Mouse (Mus musculus) erythroblast, embryonic 14.5 days (primary cell): ENCODE measurements around the gene P4htm. TPM values are rescaled to one million over a fixed set of nuclear protein-coding genes. Genes with fewer than 3 reads are reported as not detected.
"Not testable (repeated sequence)": the region's sequence is repeated elsewhere in the genome, so short reads cannot be mapped to it uniquely, and the experiment has no call there.

Source experiments
- H3K27me3 ChIP-seq: 2 replicates; pipeline ENCODE4 v1.6.1; 2012; ENCODE audit warnings: inconsistent platforms; ENCODE audit not compliant: control insufficient read depth
- H3K36me3 ChIP-seq: 2 replicates; pipeline ENCODE4 v1.6.1; 2012; ENCODE audit warnings: mild to moderate bottlenecking, inconsistent platforms; ENCODE audit not compliant: control insufficient read depth
- H3K4me1 ChIP-seq: 2 replicates; pipeline ENCODE4 v1.6.1; 2012; ENCODE audit warnings: inconsistent platforms; ENCODE audit not compliant: control insufficient read depth
- H3K4me3 ChIP-seq: replicated peaks from 2 replicates; pipeline ENCODE3; 2012; ENCODE audit warnings: moderate library complexity, mild to moderate bottlenecking, inconsistent platforms
- H3K9me3 ChIP-seq: 2 replicates; pipeline ENCODE4 v1.6.1; 2012; ENCODE audit warnings: low read length, inconsistent platforms, mixed read lengths; ENCODE audit not compliant: control insufficient read depth
- GATA1 ChIP-seq: IDR thresholded peaks from 2 replicates; pipeline ENCODE4 v1.6.1; 2012; ENCODE audit warnings: low read length, inconsistent platforms, mixed read lengths
- TAL1 ChIP-seq: IDR thresholded peaks from 3 replicates; pipeline ENCODE4 v1.6.1; 2012; ENCODE audit warnings: low read length, inconsistent platforms, mixed read lengths
- polyA plus RNA-seq: library from polyadenylated mRNA; stranded (reverse); fragments of >175 nt; gene quantifications from 2 replicates; pipeline ENCODE4 v1.2.3, GENCODE M21; 2012

Gene P4htm
- polyA plus RNA-seq, 1 experiment = 0.02 TPM

DNA sequence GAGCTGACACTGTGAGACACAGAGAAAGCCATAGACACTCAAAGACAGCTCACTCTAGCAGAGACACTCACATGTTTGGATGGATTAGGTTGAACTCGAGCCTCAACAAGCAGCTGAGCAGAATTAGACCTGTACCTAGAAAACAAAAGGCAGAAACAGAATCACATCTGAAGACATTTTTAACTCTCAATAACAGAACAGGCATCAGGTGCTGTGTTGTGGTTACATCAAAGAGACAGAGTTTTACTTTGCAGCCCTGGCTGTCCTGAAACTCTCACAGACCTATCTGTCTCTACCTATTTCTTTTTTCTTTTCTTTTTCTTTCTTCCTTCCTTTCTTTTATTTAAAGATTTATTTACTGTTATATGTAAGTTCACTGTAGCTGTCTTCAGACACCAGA lies 19.8 kb upstream of the P4htm start:
- Histone ChIP-seq H3K27me3 (no peaks in the 10 kb centered on the region), H3K9me3 (no peaks in the 10 kb centered on the region), H3K4me1 (no peaks in the 10 kb centered on the region; the same call in 1 of the 2 replicates), H3K36me3 (peaks cover 96% of the 10 kb centered on the region), H3K4me3 (no peak overlapping the region)
- TF ChIP-seq TAL1 = no peak
- no peak for TF ChIP-seq GATA1

DNA sequence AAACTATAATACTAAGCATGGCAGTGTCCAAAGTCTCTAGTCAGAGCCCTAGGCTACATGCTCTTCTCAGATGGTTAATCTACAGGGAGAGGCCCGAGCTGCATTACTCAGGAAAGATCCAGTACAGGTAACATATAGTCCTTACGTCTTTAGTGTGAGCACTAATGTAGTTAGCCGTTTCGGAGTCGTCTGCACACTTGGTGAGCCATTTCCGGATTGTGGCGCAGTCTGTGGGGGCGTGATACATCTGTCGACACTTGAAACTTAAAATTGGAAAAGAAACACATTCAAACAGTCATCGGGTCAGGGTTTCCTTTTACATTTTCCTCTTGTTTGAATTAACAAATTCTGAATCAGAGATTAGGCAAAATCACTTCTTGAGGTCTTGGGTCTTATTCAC lies 14.0 kb upstream of the P4htm start:
- Histone ChIP-seq H3K4me3 (no peak overlapping the region), H3K27me3 (no peaks in the 10 kb centered on the region), H3K4me1 (peaks cover 12% of the 10 kb centered on the region), H3K9me3 (no peaks in the 10 kb centered on the region), H3K36me3 (peaks cover 100% of the 10 kb centered on the region)
- TF ChIP-seq TAL1 (no peak), GATA1 (no peak)

DNA sequence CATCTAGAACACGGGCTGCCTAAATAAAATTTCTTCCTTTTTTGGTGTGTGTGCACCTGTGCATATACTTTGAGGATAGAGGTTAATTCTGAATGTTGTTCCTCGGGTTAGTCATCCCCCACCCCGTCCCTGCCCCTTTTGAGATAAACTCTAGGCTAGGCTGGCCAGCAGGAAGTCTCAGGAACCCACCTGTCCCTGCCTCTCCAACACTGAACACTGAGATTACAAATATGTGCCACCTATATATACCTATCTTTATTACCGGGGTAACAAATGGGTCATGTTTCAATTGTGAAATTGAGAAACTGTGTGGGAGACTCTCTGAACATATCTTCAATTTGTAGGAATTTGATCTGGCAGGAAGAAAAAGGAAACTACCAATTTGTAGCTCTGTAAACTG lies 11.4 kb upstream of the P4htm start:
- TF ChIP-seq GATA1 = no peak
- no peak for TF ChIP-seq TAL1
- Histone ChIP-seq H3K27me3 (no peaks in the 10 kb centered on the region), H3K9me3 (no peaks in the 10 kb centered on the region), H3K4me1 (peaks cover 12% of the 10 kb centered on the region), H3K4me3 (no peak overlapping the region), H3K36me3 (peaks cover 100% of the 10 kb centered on the region)

DNA sequence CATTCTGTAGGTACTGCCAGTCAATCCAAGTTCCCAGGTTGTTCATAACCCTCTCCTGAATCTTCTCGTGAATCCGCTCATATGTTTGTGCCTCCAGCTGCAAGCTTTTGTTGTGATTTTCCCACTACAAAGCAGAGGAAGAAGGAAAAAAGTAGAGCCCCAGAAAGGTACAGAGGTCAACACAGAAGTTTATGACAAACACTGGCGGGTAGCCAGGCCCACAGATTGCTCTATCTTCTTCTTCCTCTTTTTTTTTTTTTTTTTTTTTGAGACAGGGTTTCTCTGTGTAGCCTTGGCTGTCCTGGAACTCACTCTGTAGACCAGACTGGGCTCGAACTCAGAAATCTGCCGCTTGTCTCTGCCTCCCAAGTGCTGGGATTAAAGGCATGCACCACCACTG lies 10.5 kb upstream of the P4htm start:
- Histone ChIP-seq H3K4me1 (peaks cover 12% of the 10 kb centered on the region), H3K36me3 (peaks cover 100% of the 10 kb centered on the region)
- H3K4me3 ChIP-seq, H3K9me3 ChIP-seq, H3K27me3 ChIP-seq: not testable (repeated sequence)

DNA sequence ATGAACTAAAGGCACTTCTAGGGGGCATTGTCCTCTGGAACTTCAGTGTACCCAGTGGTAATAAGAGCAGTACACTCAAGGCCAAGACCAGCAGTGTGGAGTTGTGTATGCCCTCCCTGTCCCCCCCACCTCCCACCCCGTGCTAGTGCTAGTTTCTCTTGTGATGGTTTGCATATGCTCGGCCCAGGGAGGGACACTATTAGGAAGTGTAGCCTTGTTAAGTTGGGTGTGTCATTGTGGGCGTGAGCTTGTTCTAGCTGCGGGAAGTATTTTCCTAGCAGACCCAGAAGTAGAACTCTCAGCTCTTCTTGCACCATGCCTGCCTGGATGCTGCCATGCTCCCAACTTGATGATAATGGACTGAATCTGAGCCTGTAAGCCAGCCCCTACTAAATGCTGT lies 4.5 kb upstream of the P4htm start:
- Histone ChIP-seq H3K36me3 (peaks cover 56% of the 10 kb centered on the region), H3K4me3 (no peak overlapping the region), H3K4me1 (peaks cover 7% of the 10 kb centered on the region), H3K9me3 (no peaks in the 10 kb centered on the region), H3K27me3 (peaks cover 10% of the 10 kb centered on the region)
- TF ChIP-seq TAL1 = no peak

DNA sequence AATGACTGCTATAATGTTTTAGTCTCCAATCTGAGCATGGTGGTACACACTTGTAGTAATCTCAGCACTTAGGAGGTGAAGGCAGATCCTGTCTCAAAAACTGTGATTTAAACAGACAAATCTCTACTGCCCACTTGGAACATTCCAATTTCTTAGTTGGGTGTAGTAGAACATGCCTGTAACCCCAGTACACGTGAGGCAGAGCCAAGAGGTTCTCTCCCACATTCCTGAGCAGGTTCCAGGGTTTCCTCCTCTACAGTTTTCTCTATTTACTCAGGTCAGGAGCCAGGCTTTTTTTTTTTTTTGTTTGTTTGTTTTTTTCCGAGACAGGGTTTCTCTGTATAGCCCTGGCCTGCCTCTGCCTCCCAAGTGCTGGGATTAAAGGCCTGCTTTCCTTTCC lies 2.5 kb upstream of the P4htm start:
- H3K36me3 ChIP-seq = peaks cover 36% of the 10 kb centered on the region
- no peak overlapping the region for H3K4me3 ChIP-seq
- no peaks in the 10 kb centered on the region for H3K9me3 ChIP-seq
- peaks cover 18% of the 10 kb centered on the region for H3K4me1 ChIP-seq
- TF ChIP-seq TAL1 (no peak), GATA1 (no peak)
- peaks cover 14% of the 10 kb centered on the region for H3K27me3 ChIP-seq

DNA sequence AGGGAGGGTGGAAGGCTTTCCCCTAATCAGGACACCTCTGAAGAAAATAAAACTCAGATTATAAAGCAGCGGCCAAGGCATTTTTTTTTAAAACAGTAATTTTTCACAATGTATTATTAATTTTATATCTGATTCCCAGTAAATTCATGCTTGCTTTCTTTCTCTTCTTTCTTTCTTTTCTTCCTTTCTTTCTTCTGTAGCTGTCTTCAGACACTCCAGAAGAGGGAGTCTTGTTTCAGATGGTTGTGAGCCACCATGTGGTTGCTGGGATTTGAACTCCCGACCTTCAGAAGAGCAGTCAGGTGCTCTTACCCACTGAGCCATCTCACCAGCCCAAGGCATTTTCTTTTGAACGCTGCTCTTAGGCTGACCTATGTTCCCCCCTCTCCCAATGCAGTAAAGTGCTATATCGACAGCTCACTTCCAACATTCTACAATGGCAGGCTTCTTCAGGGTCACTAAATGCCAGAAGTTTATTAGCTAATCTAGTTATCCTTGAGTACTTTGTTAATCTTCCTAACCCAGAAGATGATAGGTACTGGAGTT lies 1.6 kb upstream of the P4htm start:
- no peak for TF ChIP-seq TAL1
- Histone ChIP-seq H3K27me3 (peaks cover 14% of the 10 kb centered on the region), H3K4me3 (no peak overlapping the region), H3K9me3 (no peaks in the 10 kb centered on the region), H3K4me1 (peaks cover 18% of the 10 kb centered on the region), H3K36me3 (peaks cover 27% of the 10 kb centered on the region)

DNA sequence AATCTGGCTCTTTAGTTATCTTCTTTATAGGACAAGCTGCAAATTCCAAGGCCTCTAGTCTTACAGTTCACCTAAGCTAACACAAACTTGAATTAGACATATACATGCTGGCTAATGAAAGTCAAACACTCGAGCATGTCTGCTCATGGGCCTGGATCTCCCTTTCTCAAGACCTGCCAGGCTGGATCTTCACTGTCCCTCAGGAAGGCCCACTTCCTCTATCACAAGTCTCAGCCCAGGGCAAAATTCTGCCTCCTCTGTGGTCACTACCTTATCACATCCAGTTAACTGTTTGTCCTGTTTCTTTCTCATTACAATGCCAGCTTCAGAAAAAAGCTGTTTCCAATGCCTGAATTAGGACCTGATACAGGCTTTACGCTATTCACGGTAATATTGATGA lies 3.1 kb downstream of the P4htm start:
- H3K9me3 ChIP-seq = no peaks in the 10 kb centered on the region
- H3K4me1 ChIP-seq = peaks cover 18% of the 10 kb centered on the region
- no peak overlapping the region for H3K4me3 ChIP-seq
- TF ChIP-seq TAL1 = no peak
- no peak for TF ChIP-seq GATA1
- H3K27me3 ChIP-seq = peaks cover 14% of the 10 kb centered on the region
- H3K36me3 ChIP-seq = no peaks in the 10 kb centered on the region

DNA sequence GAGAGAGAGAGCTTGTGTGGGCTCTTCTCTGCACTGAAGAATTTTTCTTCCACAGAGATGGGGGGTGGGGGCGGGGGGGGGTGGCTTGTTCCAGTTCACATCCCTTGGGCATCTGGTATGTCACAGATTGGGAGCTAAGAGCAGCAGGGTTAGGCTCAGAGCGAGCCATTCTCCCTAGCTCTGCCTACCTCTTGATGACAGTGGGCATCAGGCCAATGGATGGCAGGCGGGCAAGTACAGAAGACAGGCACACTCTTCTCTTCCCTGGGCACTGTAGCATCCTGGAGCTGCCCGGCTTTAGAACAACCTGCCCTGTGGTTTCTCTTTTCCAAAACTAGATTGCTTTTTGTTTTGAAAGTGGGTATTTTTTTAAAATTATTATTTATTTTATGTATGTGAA lies 6.0 kb downstream of the P4htm start:
- Histone ChIP-seq H3K4me1 (peaks cover 14% of the 10 kb centered on the region), H3K4me3 (no peak overlapping the region), H3K36me3 (no peaks in the 10 kb centered on the region), H3K27me3 (no peaks in the 10 kb centered on the region; the same call in 1 of the 2 replicates), H3K9me3 (no peaks in the 10 kb centered on the region)
- TF ChIP-seq TAL1 (no peak), GATA1 (no peak)

DNA sequence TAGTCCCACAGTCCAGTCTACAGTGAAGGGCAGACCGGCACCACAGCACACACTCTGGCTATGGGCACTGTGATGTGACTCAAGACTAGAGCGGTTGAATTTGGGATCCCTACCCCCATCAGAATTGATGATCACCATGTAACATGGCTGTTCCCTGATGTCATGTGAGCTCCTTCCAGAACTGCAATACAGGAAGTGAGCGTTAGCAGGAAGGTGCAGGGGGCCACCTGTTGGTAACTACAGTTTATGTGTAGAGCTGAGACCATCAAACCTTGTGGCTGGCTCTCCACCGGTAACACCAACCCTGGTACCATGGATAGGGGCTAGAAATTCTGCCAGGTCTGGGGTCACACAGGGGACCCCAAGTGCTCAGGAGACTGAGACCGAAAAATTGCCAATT lies 8.2 kb downstream of the P4htm start:
- H3K4me1 ChIP-seq = peaks cover 9% of the 10 kb centered on the region
- H3K36me3 ChIP-seq = no peaks in the 10 kb centered on the region
- no peak for TF ChIP-seq GATA1
- TF ChIP-seq TAL1 = no peak
- H3K9me3 ChIP-seq = no peaks in the 10 kb centered on the region
- no peak overlapping the region for H3K4me3 ChIP-seq
- no peaks in the 10 kb centered on the region for H3K27me3 ChIP-seq
